In genomic region chr8:78139514-78139913, GRCm38 (mm10) we compare ENCODE assay signal across 6 mouse cellular contexts.
A peak's percentile ranks its signal among the peaks of the same experiment; 100 is the strongest.
DNase-seq lines count a peak whose midpoint lies in the region; ATAC-seq and TF ChIP-seq lines count a peak whose summit lies in the region.
"Not testable (repeated sequence)": the region's sequence is repeated elsewhere in the genome, so short reads cannot be mapped to it uniquely, and the experiment has no call there.

No protein-coding gene starts in this region.

- not testable (repeated sequence) for H3K36me3 ChIP-seq in ES-E14 (ENCODE audit: control insufficient read depth, insufficient read depth, low read length, poor library complexity, severe bottlenecking); forebrain, embryonic 13.5 days (ENCODE audit: poor library complexity, severe bottlenecking); heart, embryonic 16.5 days (ENCODE audit: control insufficient read depth, insufficient read depth); kidney, embryonic 15.5 days; midbrain, postnatal 0 days (ENCODE audit: insufficient read depth, low read length)

- not testable (repeated sequence) for H3K27me3 ChIP-seq in forebrain, embryonic 13.5 days; heart, embryonic 16.5 days (ENCODE audit: control insufficient read depth, insufficient read depth, low read length); kidney, embryonic 15.5 days; midbrain, postnatal 0 days (ENCODE audit: insufficient read depth, low read length)

- peaks cover 7 to 13% of the 10 kb centered on the region in 2 experiments; a peak in 3 of 4 replicates for H3K4me1 ChIP-seq in ES-E14 (ENCODE audit: control insufficient read depth in 2 of 2, insufficient read depth in 2 of 2, low read length in 2 of 2, poor library complexity in 1 of 2)
- H3K4me1 ChIP-seq in forebrain, embryonic 13.5 days; heart, embryonic 16.5 days (ENCODE audit: control insufficient read depth, insufficient read depth, low read length); kidney, embryonic 15.5 days; midbrain, postnatal 0 days (ENCODE audit: insufficient read depth, low read length): not testable (repeated sequence)

- not testable (repeated sequence) for TF ChIP-seq POLR2A in brain, embryonic 14.5 days (IDR thresholded peaks at IDR 0.05; ENCODE audit: borderline replicate concordance, extremely low read depth, insufficient read depth, insufficient read length, poor library complexity, severe bottlenecking)

- not testable (repeated sequence) for H3K9me3 ChIP-seq in ES-E14 (ENCODE audit: control insufficient read depth, insufficient read depth, low read depth, low read length); forebrain, embryonic 13.5 days (replicated peaks); heart, embryonic 16.5 days (replicated peaks; ENCODE audit: control insufficient read depth, low read length); kidney, embryonic 15.5 days (replicated peaks); midbrain, postnatal 0 days (ENCODE audit: low read length)

- not testable (repeated sequence) for ATAC-seq in forebrain, embryonic 13.5 days; heart, embryonic 16.5 days (replicated peaks; ENCODE audit: extremely low read depth, insufficient read depth, low FRiP score); kidney, embryonic 15.5 days (replicated peaks; ENCODE audit: low FRiP score); midbrain, postnatal 0 days (ENCODE audit: low FRiP score)

- peak overlapping the region; percentile 99 for H3K27ac ChIP-seq in ES-E14 (ENCODE audit: insufficient read depth, low read depth, low read length, poor library complexity, severe bottlenecking)
- not testable (repeated sequence) for H3K27ac ChIP-seq in forebrain, embryonic 13.5 days; heart, embryonic 16.5 days (ENCODE audit: low read length); kidney, embryonic 15.5 days; midbrain, postnatal 0 days (ENCODE audit: low read depth, low read length)

- H3K4me3 ChIP-seq in ES-E14 (ENCODE audit: insufficient read depth in 1 of 2, low read depth in 1 of 2, low read length in 2 of 2, poor library complexity in 1 of 2, severe bottlenecking in 1 of 2): peak overlapping the region in 1 of 2 experiments; percentile 11; a peak in 3 of 4 replicates
- not testable (repeated sequence) for H3K4me3 ChIP-seq in forebrain, embryonic 13.5 days; heart, embryonic 16.5 days (ENCODE audit: low read length); kidney, embryonic 15.5 days (replicated peaks); midbrain, postnatal 0 days (ENCODE audit: low read depth, low read length)

- TF ChIP-seq CTCF in brain, embryonic 14.5 days (IDR thresholded peaks at IDR 0.05; ENCODE audit: borderline replicate concordance, extremely low read depth, insufficient read depth, insufficient read length): not testable (repeated sequence)
- peak; percentile 30 for TF ChIP-seq CTCF in midbrain, postnatal 0 days (IDR thresholded peaks at IDR 0.05)

- DNase-seq in ES-E14 (ENCODE audit: low read depth, low spot score): not testable (repeated sequence)
- DNase-seq in brain, embryonic 14.5 days (ENCODE audit: low read depth): peak; percentile 64
- peak; percentile 32 for DNase-seq in midbrain, postnatal 0 days (ENCODE audit: low spot score)

- 51% methylated on average over 14 of the region's 15 CpGs for WGBS in forebrain, embryonic 13.5 days
- WGBS in heart, embryonic 16.5 days: 53% methylated on average over 12 of the region's 15 CpGs
- WGBS in kidney, embryonic 15.5 days: 40% methylated on average over 13 of the region's 15 CpGs
- 50% methylated on average over 12 of the region's 15 CpGs for WGBS in midbrain, postnatal 0 days

- H3K9ac ChIP-seq in ES-E14 (ENCODE audit: insufficient read depth, low read depth, low read length, poor library complexity, severe bottlenecking): peak overlapping the region; percentile 62; the same call in 1 of the 2 replicates
- not testable (repeated sequence) for H3K9ac ChIP-seq in forebrain, embryonic 13.5 days; heart, embryonic 16.5 days (ENCODE audit: low read length); kidney, embryonic 15.5 days; midbrain, postnatal 0 days (replicated peaks; ENCODE audit: low read length, poor library complexity, severe bottlenecking)

- H3K4me2 ChIP-seq in forebrain, embryonic 13.5 days: peak overlapping the region; percentile 33; the same call in 1 of the 2 replicates
- H3K4me2 ChIP-seq in heart, embryonic 16.5 days (ENCODE audit: low read depth, low read length): peak overlapping the region; percentile 30; the same call in 1 of the 2 replicates
- peak overlapping the region; percentile 27; the same call in 1 of the 2 replicates for H3K4me2 ChIP-seq in kidney, embryonic 15.5 days
- not testable (repeated sequence) for H3K4me2 ChIP-seq in midbrain, postnatal 0 days (ENCODE audit: low read depth, low read length, poor library complexity, severe bottlenecking)

- in situ Hi-C loops in ES-E14 (cut with MboI; ENCODE audit: low sequenced_read_pairs in 2 of 2, unreplicated experiment in 2 of 2): not testable (repeated sequence)
